Mouse (Mus musculus) lung, postnatal 0 days (tissue): Measurements from ENCODE around the gene Arhgap15.

Experiments used
- CTCF ChIP-seq: IDR thresholded peaks from 2 replicates; pipeline ENCODE4 v1.5.1; 2016; ENCODE audit warnings: antibody characterized with exemption, mild to moderate bottlenecking
- EP300 ChIP-seq: IDR thresholded peaks from 2 replicates; pipeline ENCODE4 v1.6.1; 2016; ENCODE audit warnings: antibody characterized with exemption, mild to moderate bottlenecking, control low read depth

DNA sequence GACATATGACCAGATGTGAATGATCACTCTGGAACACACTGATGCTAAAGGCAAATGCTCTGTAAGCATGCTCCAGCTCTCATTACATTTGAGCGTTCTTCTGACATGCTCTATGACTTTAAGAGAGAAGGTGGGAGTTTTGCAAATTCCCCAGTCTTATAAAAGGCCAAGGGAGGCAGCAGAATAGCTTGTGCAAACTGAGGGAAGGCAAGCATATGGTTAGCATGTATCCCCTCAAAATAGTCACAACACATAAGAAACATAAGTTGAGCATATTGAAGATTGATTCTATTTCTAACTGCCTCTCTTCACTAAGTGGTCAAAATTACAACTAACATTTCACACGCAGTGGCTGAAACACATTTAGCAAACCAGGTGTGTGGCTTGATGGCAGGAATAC is 631.6 kb downstream of the Arhgap15 start:
- TF ChIP-seq CTCF (no peak), EP300 (no peak)
